Mouse (Mus musculus) limb, embryonic 11.5 days (tissue): Measurements from ENCODE around the gene Tmem223. TPM values are rescaled to one million over a fixed set of nuclear protein-coding genes. Genes with fewer than 3 reads are reported as not detected.

Experiments
- ATAC-seq: fragments of 200-750 bp; cut with Nextera tagmentation; 2 replicates; pipeline ENCODE4 v1.8.0; 2017; ENCODE audit warnings: low read depth; ENCODE audit not compliant: insufficient number of reproducible peaks, low FRiP score, low TSS enrichment
- DNase-seq: peaks from one replicate; pipeline ENCODE4 v3.0.0-alpha.2; 2015; ENCODE audit warnings: low spot score
- H3K27ac ChIP-seq: fragments of 300-500 bp; sonication (generic); replicated peaks from 2 replicates; pipeline ENCODE4 v1.5.1; 2014; ENCODE audit warnings: low read depth, mild to moderate bottlenecking, low read length
- H3K27me3 ChIP-seq: fragments of 300-500 bp; sonication (generic); 2 replicates; pipeline ENCODE4 v1.6.1; 2014; ENCODE audit warnings: mild to moderate bottlenecking, low read length, mixed read lengths; ENCODE audit not compliant: control insufficient read depth, insufficient read depth
- H3K36me3 ChIP-seq: fragments of 300-500 bp; sonication (generic); 2 replicates; pipeline ENCODE4 v1.6.1; 2014; ENCODE audit warnings: mild to moderate bottlenecking, low read length, moderate library complexity, mixed read lengths; ENCODE audit not compliant: control insufficient read depth, insufficient read depth
- H3K4me1 ChIP-seq: fragments of 300-500 bp; sonication (generic); 2 replicates; pipeline ENCODE4 v1.6.1; 2014; ENCODE audit warnings: low read length, mixed read lengths; ENCODE audit not compliant: control insufficient read depth, insufficient read depth
- H3K4me2 ChIP-seq: fragments of 300-500 bp; sonication (generic); 2 replicates; pipeline ENCODE4 v1.6.1; 2014; ENCODE audit warnings: low read depth, mild to moderate bottlenecking, moderate library complexity; ENCODE audit not compliant: severe bottlenecking
- H3K4me3 ChIP-seq: fragments of 300-500 bp; sonication (generic); 2 replicates; pipeline ENCODE4 v1.5.1; 2014; ENCODE audit warnings: low read depth, low read length
- H3K9ac ChIP-seq: fragments of 300-500 bp; sonication (generic); 2 replicates; pipeline ENCODE4 v1.6.1; 2014; ENCODE audit warnings: mild to moderate bottlenecking, low read length
- H3K9me3 ChIP-seq: fragments of 300-500 bp; sonication (generic); 2 replicates; pipeline ENCODE4 v1.6.1; 2016; ENCODE audit warnings: low read length; ENCODE audit not compliant: control insufficient read depth
- WGBS: fragments of 180-500 bp; shearing (Covaris S2); extraction: QIAGEN DNeasy Blood & Tissue Kit; methylation state at CpG from one replicate; pipeline ENCODE4 v1.1.7; 2014; 5-methylcytosine and 5-hydroxymethylcytosine counted together
- microRNA-seq: library from miRNA; unstranded; fragments of <30 nt; microRNA quantifications from one replicate; pipeline ENCODE4, GENCODE M21; 2016
- polyA plus RNA-seq: library from polyadenylated mRNA; unstranded; fragments of >200 nt; fragmentation: Nextera tagmentation; extraction: Ambion mirVana; gene quantifications from 2 replicates; pipeline ENCODE4 v1.2.1, GENCODE M21; 2014

Gene Tmem223
- polyA plus RNA-seq, 1 experiment from 2014 or later, result 204 TPM

GRCm38 (mm10) chr19:8819596-8820423 is 49.0 kb downstream of the Tmem223 start, which contains the start of gene Hnrnpul2:
Gene Hnrnpul2 (plus strand): TSS chr19:8820010.
- under 1% methylated on average over 77 of the region's 83 CpGs for WGBS
- Histone ChIP-seq H3K9ac (peak within 1 kb of the TSS; percentile 95), H3K4me3 (peak within 1 kb of the TSS; percentile 100), H3K27me3 (no peaks in the 10 kb centered on the region), H3K36me3 (peaks cover 7% of the 10 kb centered on the region; the same call in 1 of the 2 replicates), H3K9me3 (no peaks in the 10 kb centered on the region), H3K27ac (peak within 1 kb of the TSS; percentile 98), H3K4me2 (peak within 1 kb of the TSS; percentile 82), H3K4me1 (peaks cover 14% of the 10 kb centered on the region)
- peak; percentile 95 for DNase-seq
- ATAC-seq, result peak; percentile 96

- peak overlapping the region; percentile 100 for H3K4me3 ChIP-seq
- ATAC-seq (no peak), DNase-seq (no peak)
- WGBS, result under 1% methylated on average over 47 of the region's 48 CpGs
- peaks cover 10% of the 10 kb centered on the region; the same call in 1 of the 2 replicates for H3K36me3 ChIP-seq
- peaks cover 14% of the 10 kb centered on the region for H3K4me1 ChIP-seq
- no peaks in the 10 kb centered on the region for H3K9me3 ChIP-seq
- peak overlapping the region; percentile 63 for H3K4me2 ChIP-seq
- H3K27ac ChIP-seq, result peak overlapping the region; percentile 98
- H3K9ac ChIP-seq, result peak overlapping the region; percentile 95
- H3K27me3 ChIP-seq, result no peaks in the 10 kb centered on the region
These were observed 49.7 kb downstream of the Tmem223 start for GRCm38 (mm10) chr19:8820424-8820956.

- Histone ChIP-seq H3K36me3 (peaks cover 10% of the 10 kb centered on the region; the same call in 1 of the 2 replicates), H3K27ac (peak overlapping the region; percentile 98; the same call in 1 of the 2 replicates), H3K4me3 (peak overlapping the region; percentile 100), H3K4me2 (peak overlapping the region; percentile 63), H3K9ac (peak overlapping the region; percentile 95), H3K9me3 (no peaks in the 10 kb centered on the region), H3K27me3 (no peaks in the 10 kb centered on the region), H3K4me1 (peaks cover 14% of the 10 kb centered on the region)
- ATAC-seq, result no peak
- DNase-seq, result no peak
- 2% methylated on average over 7 of the region's 7 CpGs for WGBS
These were observed 50.4 kb downstream of the Tmem223 start for GRCm38 (mm10) chr19:8821146-8821545.

Small RNAs within 50 kb of the gene (microRNA-seq; reads per million reads assigned to microRNA genes)
- 1.5 reads per million for gene Mir6992

Other genes with a start within 250 kb of the Tmem223 start
- gene Slc22a8, start 179.7 kb upstream of the Tmem223 start, polyA plus RNA-seq, result not detected in 2 replicates
- gene Slc22a6, start 153.0 kb upstream of the Tmem223 start, polyA plus RNA-seq, result not detected in 2 replicates
- gene Chrm1, start 107.2 kb upstream of the Tmem223 start, polyA plus RNA-seq, result 0.15 and 0.27 TPM in 2 replicates
- 108 and 114 TPM in 2 replicates for gene Slc3a2, start 47.6 kb upstream of the Tmem223 start, polyA plus RNA-seq
- 92.9 and 100 TPM in 2 replicates for gene Wdr74, start 35.2 kb upstream of the Tmem223 start, polyA plus RNA-seq
- gene 1700092M07Rik, start 30.3 kb upstream of the Tmem223 start, polyA plus RNA-seq, result 0.99 and 1.8 TPM in 2 replicates
- gene Stx5a, start 29.6 kb upstream of the Tmem223 start, polyA plus RNA-seq, result 125 and 127 TPM in 2 replicates
- gene Nxf1, start 13.9 kb upstream of the Tmem223 start, polyA plus RNA-seq, result 228 and 247 TPM in 2 replicates
- 49.1 and 51.3 TPM in 2 replicates for gene Tmem179b, start 3.5 kb downstream of the Tmem223 start, polyA plus RNA-seq
- 22.5 and 23.0 TPM in 2 replicates for gene Taf6l, start 15.4 kb downstream of the Tmem223 start, polyA plus RNA-seq
- gene Polr2g, start 27.6 kb downstream of the Tmem223 start, polyA plus RNA-seq, result 197 and 206 TPM in 2 replicates
- gene Zbtb3, start 31.6 kb downstream of the Tmem223 start, polyA plus RNA-seq, result 4.8 and 5.0 TPM in 2 replicates
- gene Ttc9c, start 48.3 kb downstream of the Tmem223 start, polyA plus RNA-seq, result 63.3 and 67.1 TPM in 2 replicates
- 6.9 and 8.0 TPM in 2 replicates for gene Hnrnpul2, start 49.0 kb downstream of the Tmem223 start, polyA plus RNA-seq
- gene AC129217.1, start 58.8 kb downstream of the Tmem223 start, polyA plus RNA-seq, result not detected in 2 replicates
- gene Bscl2, start 66.5 kb downstream of the Tmem223 start, polyA plus RNA-seq, result 34.1 and 35.0 TPM in 2 replicates
- 9.1 and 9.6 TPM in 2 replicates for gene Gng3, start 68.2 kb downstream of the Tmem223 start, polyA plus RNA-seq
- 0.12 and 0.47 TPM in 2 replicates for gene Lrrn4cl, start 79.8 kb downstream of the Tmem223 start, polyA plus RNA-seq
- gene Ubxn1, start 100.5 kb downstream of the Tmem223 start, polyA plus RNA-seq, result 186 and 196 TPM in 2 replicates
- gene Uqcc3, start 109.9 kb downstream of the Tmem223 start, polyA plus RNA-seq, result 53.5 and 60.2 TPM in 2 replicates
- gene Lbhd1, start 112.7 kb downstream of the Tmem223 start, polyA plus RNA-seq, result 110 and 128 TPM in 2 replicates
- gene Gm49403, start 112.9 kb downstream of the Tmem223 start, polyA plus RNA-seq, result not detected in 2 replicates
- gene 1810009A15Rik, start 117.9 kb downstream of the Tmem223 start, polyA plus RNA-seq, result 127 and 132 TPM in 2 replicates
- 0.24 TPM in 1 of 2 replicates, not detected in the other for gene Gm49416, start 117.9 kb downstream of the Tmem223 start, polyA plus RNA-seq
- 38.5 and 39.2 TPM in 2 replicates for gene Ints5, start 122.0 kb downstream of the Tmem223 start, polyA plus RNA-seq
- 111 and 122 TPM in 2 replicates for gene Ganab, start 127.1 kb downstream of the Tmem223 start, polyA plus RNA-seq
- gene B3gat3, start 149.4 kb downstream of the Tmem223 start, polyA plus RNA-seq, result 33.1 and 37.2 TPM in 2 replicates
- gene Rom1, start 158.4 kb downstream of the Tmem223 start, polyA plus RNA-seq, result 1.1 and 1.4 TPM in 2 replicates
- gene Eml3, start 158.6 kb downstream of the Tmem223 start, polyA plus RNA-seq, result 17.9 and 18.0 TPM in 2 replicates
- 58.5 and 62.0 TPM in 2 replicates for gene Mta2, start 170.9 kb downstream of the Tmem223 start, polyA plus RNA-seq
- 33.2 and 35.2 TPM in 2 replicates for gene Tut1, start 182.9 kb downstream of the Tmem223 start, polyA plus RNA-seq
- 567 and 588 TPM in 2 replicates for gene Eef1g, start 196.0 kb downstream of the Tmem223 start, polyA plus RNA-seq
- gene Ahnak, start 218.3 kb downstream of the Tmem223 start, polyA plus RNA-seq, result 7.7 and 8.9 TPM in 2 replicates